Mouse (Mus musculus) forebrain, embryonic 12.5 days (tissue): ENCODE measurements at regions not wholly inside any gene's neighbourhood (a gene's known extent, or its start where the extent isn't known, plus 50 kb on each side); places are given as distances from the start of the nearest gene placed in this dataset.

Experiments used
- ATAC-seq: fragments of 200-750 bp; cut with Nextera tagmentation; 2 replicates; pipeline ENCODE4 v1.8.0; 2017; ENCODE audit warnings: moderate TSS enrichment; ENCODE audit not compliant: low FRiP score
- H3K27ac ChIP-seq: fragments of 300-500 bp; sonication (generic); 2 replicates; pipeline ENCODE4 v1.5.1; 2016; ENCODE audit warnings: mild to moderate bottlenecking
- H3K27me3 ChIP-seq: fragments of 300-500 bp; sonication (generic); 2 replicates; pipeline ENCODE4 v1.6.1; 2016; ENCODE audit warnings: mild to moderate bottlenecking
- H3K36me3 ChIP-seq: fragments of 300-500 bp; sonication (generic); replicated peaks from 2 replicates; pipeline ENCODE4 v1.6.1; 2016; ENCODE audit warnings: mild to moderate bottlenecking
- H3K4me1 ChIP-seq: fragments of 300-500 bp; sonication (generic); 2 replicates; pipeline ENCODE4 v1.6.1; 2016
- H3K4me2 ChIP-seq: fragments of 300-500 bp; sonication (generic); 2 replicates; pipeline ENCODE4 v1.6.1; 2016; ENCODE audit warnings: mild to moderate bottlenecking, moderate library complexity
- H3K4me3 ChIP-seq: fragments of 300-500 bp; sonication (generic); replicated peaks from 2 replicates; pipeline ENCODE4 v1.5.1; 2016; ENCODE audit warnings: mild to moderate bottlenecking
- H3K9ac ChIP-seq: fragments of 300-500 bp; sonication (generic); 2 replicates; pipeline ENCODE4 v1.6.1; 2016; ENCODE audit warnings: mild to moderate bottlenecking
- H3K9me3 ChIP-seq: fragments of 300-500 bp; sonication (generic); 2 replicates; pipeline ENCODE4 v1.6.1; 2016
- WGBS: fragments of 180-500 bp; shearing (Covaris S2); methylation state at CpG from one replicate; pipeline ENCODE4 v1.1.7; 2016; 5-methylcytosine and 5-hydroxymethylcytosine counted together

GRCm38 (mm10) chr8:96174996-96175395 lies 286.6 kb upstream of the Got2 start:
- 0 out of 2 replicates have a peak, but pooled peaks have one; percentile 51 for ATAC-seq
- H3K36me3 ChIP-seq, result no peaks in the 10 kb centered on the region
- no peaks in the 10 kb centered on the region for H3K27me3 ChIP-seq
- no peaks in the 10 kb centered on the region for H3K9me3 ChIP-seq
- H3K4me3 ChIP-seq, result no peak overlapping the region
- no peak overlapping the region for H3K27ac ChIP-seq
- no peak overlapping the region for H3K4me2 ChIP-seq
- no peaks in the 10 kb centered on the region for H3K4me1 ChIP-seq
- no peak overlapping the region for H3K9ac ChIP-seq
- WGBS, result 66% methylated on average over 5 of the region's 5 CpGs

- Histone ChIP-seq H3K9me3 (no peaks in the 10 kb centered on the region), H3K9ac (no peak overlapping the region), H3K4me1 (no peaks in the 10 kb centered on the region), H3K36me3 (no peaks in the 10 kb centered on the region), H3K27ac (no peak overlapping the region), H3K27me3 (no peaks in the 10 kb centered on the region), H3K4me2 (no peak overlapping the region), H3K4me3 (no peak overlapping the region)
- WGBS, result 96% methylated on average over 8 of the region's 8 CpGs
- no peak for ATAC-seq
Measured at GRCm38 (mm10) chr8:96164933-96165332, 276.6 kb upstream of the Got2 start.

- 58% methylated on average over 6 of the region's 6 CpGs for WGBS
- no peak overlapping the region for H3K4me3 ChIP-seq
- ATAC-seq, result no peak
- H3K4me2 ChIP-seq, result no peak overlapping the region
- no peaks in the 10 kb centered on the region for H3K9me3 ChIP-seq
- no peak overlapping the region for H3K27ac ChIP-seq
- no peaks in the 10 kb centered on the region for H3K27me3 ChIP-seq
- H3K36me3 ChIP-seq, result no peaks in the 10 kb centered on the region
- no peaks in the 10 kb centered on the region for H3K4me1 ChIP-seq
- H3K9ac ChIP-seq, result no peak overlapping the region
Measured at GRCm38 (mm10) chr8:96159899-96160298, 271.6 kb upstream of the Got2 start.

- no peaks in the 10 kb centered on the region for H3K9me3 ChIP-seq
- no peaks in the 10 kb centered on the region for H3K36me3 ChIP-seq
- H3K4me3 ChIP-seq, result no peak overlapping the region
- H3K27me3 ChIP-seq, result no peaks in the 10 kb centered on the region
- WGBS, result 41% methylated on average over 12 of the region's 12 CpGs
- H3K9ac ChIP-seq, result no peak overlapping the region
- no peaks in the 10 kb centered on the region for H3K4me1 ChIP-seq
- ATAC-seq, result peak; percentile 61; the same call in 1 of the 2 replicates
- no peak overlapping the region for H3K27ac ChIP-seq
- H3K4me2 ChIP-seq, result no peak overlapping the region
Measured at GRCm38 (mm10) chr8:96152496-96153250, 264.3 kb upstream of the Got2 start.

- Histone ChIP-seq H3K4me3 (no peak overlapping the region), H3K36me3 (no peaks in the 10 kb centered on the region), H3K27me3 (no peaks in the 10 kb centered on the region), H3K9me3 (no peaks in the 10 kb centered on the region), H3K4me2 (no peak overlapping the region), H3K9ac (no peak overlapping the region), H3K27ac (no peak overlapping the region), H3K4me1 (no peaks in the 10 kb centered on the region)
- no peak for ATAC-seq
- 88% methylated on average over 10 of the region's 10 CpGs for WGBS
Measured at GRCm38 (mm10) chr8:96152056-96152455, 263.7 kb upstream of the Got2 start.

GRCm38 (mm10) chr8:96151065-96151472 lies 262.7 kb upstream of the Got2 start:
- ATAC-seq, result no peak
- Histone ChIP-seq H3K4me3 (no peak overlapping the region), H3K36me3 (no peaks in the 10 kb centered on the region), H3K9me3 (no peaks in the 10 kb centered on the region), H3K27me3 (no peaks in the 10 kb centered on the region), H3K4me2 (no peak overlapping the region), H3K9ac (no peak overlapping the region), H3K27ac (no peak overlapping the region), H3K4me1 (no peaks in the 10 kb centered on the region)
- 83% methylated on average over 16 of the region's 16 CpGs for WGBS

- 0 out of 2 replicates have a peak, but pooled peaks have one; percentile 23 for ATAC-seq
- no peak overlapping the region for H3K27ac ChIP-seq
- H3K9ac ChIP-seq, result no peak overlapping the region
- no peaks in the 10 kb centered on the region for H3K27me3 ChIP-seq
- no peaks in the 10 kb centered on the region for H3K36me3 ChIP-seq
- no peaks in the 10 kb centered on the region for H3K9me3 ChIP-seq
- no peak overlapping the region for H3K4me3 ChIP-seq
- H3K4me1 ChIP-seq, result peaks cover 4% of the 10 kb centered on the region; the same call in 1 of the 2 replicates
- no peak overlapping the region for H3K4me2 ChIP-seq
- WGBS, result 28% methylated on average over 5 of the region's 5 CpGs
Measured at GRCm38 (mm10) chr8:96132183-96132582, 243.8 kb upstream of the Got2 start.

GRCm38 (mm10) chr8:96128329-96128728 lies 240.0 kb upstream of the Got2 start:
- H3K9me3 ChIP-seq, result no peaks in the 10 kb centered on the region
- H3K36me3 ChIP-seq, result no peaks in the 10 kb centered on the region
- H3K4me3 ChIP-seq, result no peak overlapping the region
- no peaks in the 10 kb centered on the region for H3K27me3 ChIP-seq
- 72% methylated on average over 2 of the region's 2 CpGs for WGBS
- peaks cover 4% of the 10 kb centered on the region; the same call in 1 of the 2 replicates for H3K4me1 ChIP-seq
- no peak overlapping the region for H3K4me2 ChIP-seq
- no peak overlapping the region for H3K9ac ChIP-seq
- H3K27ac ChIP-seq, result no peak overlapping the region
- no peak for ATAC-seq

- Histone ChIP-seq H3K4me2 (no peak overlapping the region), H3K9ac (no peak overlapping the region), H3K27me3 (no peaks in the 10 kb centered on the region), H3K36me3 (no peaks in the 10 kb centered on the region), H3K27ac (no peak overlapping the region), H3K9me3 (no peaks in the 10 kb centered on the region), H3K4me3 (no peak overlapping the region), H3K4me1 (no peaks in the 10 kb centered on the region)
- ATAC-seq, result no peak
- WGBS, result 80% methylated on average over 5 of the region's 5 CpGs
Measured at GRCm38 (mm10) chr8:96100817-96101216, 212.5 kb upstream of the Got2 start.

GRCm38 (mm10) chr8:96092931-96093330 lies 204.6 kb upstream of the Got2 start:
- WGBS, result 89% methylated on average over 3 of the region's 3 CpGs
- H3K9me3 ChIP-seq, result no peaks in the 10 kb centered on the region
- H3K4me2 ChIP-seq, result no peak overlapping the region
- no peak overlapping the region for H3K27ac ChIP-seq
- H3K4me3 ChIP-seq, result no peak overlapping the region
- no peaks in the 10 kb centered on the region for H3K4me1 ChIP-seq
- H3K9ac ChIP-seq, result no peak overlapping the region
- H3K27me3 ChIP-seq, result no peaks in the 10 kb centered on the region
- no peaks in the 10 kb centered on the region for H3K36me3 ChIP-seq
- no peak for ATAC-seq

GRCm38 (mm10) chr8:96090231-96090630 lies 201.9 kb upstream of the Got2 start:
- no peaks in the 10 kb centered on the region for H3K27me3 ChIP-seq
- 81% methylated on average over 1 of the region's 1 CpGs for WGBS
- H3K4me1 ChIP-seq, result no peaks in the 10 kb centered on the region
- no peaks in the 10 kb centered on the region for H3K36me3 ChIP-seq
- H3K9me3 ChIP-seq, result no peaks in the 10 kb centered on the region
- no peak for ATAC-seq
- H3K9ac ChIP-seq, result no peak overlapping the region
- no peak overlapping the region for H3K27ac ChIP-seq
- no peak overlapping the region for H3K4me2 ChIP-seq
- no peak overlapping the region for H3K4me3 ChIP-seq

- H3K4me2 ChIP-seq, result no peak overlapping the region
- ATAC-seq, result no peak
- H3K27me3 ChIP-seq, result no peaks in the 10 kb centered on the region
- H3K4me1 ChIP-seq, result no peaks in the 10 kb centered on the region
- H3K4me3 ChIP-seq, result no peak overlapping the region
- 83% methylated on average over 5 of the region's 5 CpGs for WGBS
- no peaks in the 10 kb centered on the region for H3K9me3 ChIP-seq
- H3K36me3 ChIP-seq, result no peaks in the 10 kb centered on the region
- H3K9ac ChIP-seq, result no peak overlapping the region
- no peak overlapping the region for H3K27ac ChIP-seq
Measured at GRCm38 (mm10) chr8:96068306-96068705, 180.0 kb upstream of the Got2 start.

- Histone ChIP-seq H3K27me3 (no peaks in the 10 kb centered on the region), H3K36me3 (no peaks in the 10 kb centered on the region), H3K9ac (no peak overlapping the region), H3K27ac (no peak overlapping the region), H3K9me3 (no peaks in the 10 kb centered on the region), H3K4me3 (no peak overlapping the region), H3K4me2 (no peak overlapping the region), H3K4me1 (peaks cover 11% of the 10 kb centered on the region)
- WGBS, result 20% methylated on average over 3 of the region's 3 CpGs
- no peak; the same call in 1 of the 2 replicates for ATAC-seq
Measured at GRCm38 (mm10) chr8:96047686-96048085, 159.3 kb upstream of the Got2 start.
